ENCODE assay signal across 18 mouse cellular contexts in the genomic region with DNA sequence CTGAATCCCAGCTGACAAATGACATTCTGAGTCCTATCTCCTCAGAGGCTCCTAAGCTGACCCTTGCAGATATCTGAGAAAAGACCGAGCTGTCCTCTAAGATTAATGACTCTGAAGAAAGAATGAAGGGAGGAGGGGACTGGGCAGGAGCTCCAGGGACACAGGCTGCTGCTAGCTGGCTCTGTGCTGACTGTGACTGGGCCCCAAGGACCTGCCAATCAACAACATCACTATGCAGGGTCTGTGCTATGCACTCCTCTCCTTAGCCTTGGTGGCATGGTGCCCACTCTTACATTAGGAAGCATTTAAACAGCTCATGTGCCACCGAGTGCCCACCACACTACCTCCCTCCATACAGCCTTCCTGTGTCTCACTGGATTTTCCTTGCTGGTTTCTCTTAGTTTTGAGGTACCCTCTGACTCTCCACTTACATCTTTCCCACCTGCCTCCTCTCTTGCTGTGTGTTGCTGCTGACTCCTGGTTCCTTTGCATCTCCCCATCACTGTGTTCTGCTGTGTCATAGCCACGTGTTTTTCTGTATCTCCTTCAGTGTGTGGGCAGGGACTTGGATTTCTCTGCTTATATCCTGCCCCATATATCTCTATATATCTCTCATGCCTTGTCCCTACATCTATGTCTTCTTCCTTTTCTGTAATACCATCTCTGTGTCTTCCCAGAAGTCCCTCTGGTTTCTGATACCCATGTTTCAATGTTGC.
DNase-seq lines count a peak whose midpoint lies in the region; ATAC-seq and TF ChIP-seq lines count a peak whose summit lies in the region.
"Had no signal": no experiment of that assay in that cellular context is flagged by ENCODE, and none has a peak within 500 bp of the region (broad histone marks: within the 10 kb centered on the region; RNA-seq: fewer than 3 reads in every experiment).

No protein-coding gene starts in this region.

- DNase-seq in frontal cortex, postnatal 25 days (ENCODE audit: low spot score in 2 of 2), result no peak
- peak; percentile 11 for DNase-seq in midbrain, postnatal 0 days (ENCODE audit: low spot score)
- DNase-seq in hindbrain, embryonic 10.5 days (ENCODE audit: low spot score), result peak; percentile 23
- DNase-seq in neural tube, embryonic 11.5 days (ENCODE audit: low spot score), result peak; percentile 13
- no peak for DNase-seq in liver, embryonic 11.5 days (ENCODE audit: low spot score)
- no peak for DNase-seq in kidney, adult 9 months
- DNase-seq: cerebellum, adult 8-10 months; kidney, postnatal 14 days; layer of hippocampus, adult 9-11 months; liver; lung, adult 2 months; lung, postnatal 4 days; midbrain, embryonic 14.5 days; right cerebral cortex, postnatal 4 days; thymus, adult 2 months had no signal

- H3K27ac ChIP-seq in midbrain, postnatal 0 days (ENCODE audit: low read depth, low read length), result no peak overlapping the region
- no peak overlapping the region for H3K27ac ChIP-seq in midbrain, embryonic 16.5 days (ENCODE audit: low read length)
- peak overlapping the region; percentile 45 for H3K27ac ChIP-seq in hindbrain, embryonic 10.5 days
- H3K27ac ChIP-seq in neural tube, embryonic 11.5 days (ENCODE audit: low read depth, low read length), result no peak overlapping the region
- H3K27ac ChIP-seq in liver, embryonic 11.5 days (ENCODE audit: low read depth, low read length), result no peak overlapping the region

- H3K9ac ChIP-seq in midbrain, postnatal 0 days (replicated peaks; ENCODE audit: low read length, poor library complexity, severe bottlenecking), result no peak overlapping the region
- no peak overlapping the region for H3K9ac ChIP-seq in midbrain, embryonic 16.5 days (ENCODE audit: low read depth, low read length)
- H3K9ac ChIP-seq in neural tube, embryonic 11.5 days (ENCODE audit: low read length), result no peak overlapping the region
- no peak overlapping the region for H3K9ac ChIP-seq in liver, embryonic 11.5 days (ENCODE audit: low read depth, low read length)

- no peak for TF ChIP-seq CTCF in midbrain, postnatal 0 days (IDR thresholded peaks at IDR 0.05)

- 60% methylated on average over 3 of the region's 3 CpGs for WGBS in midbrain, postnatal 0 days
- 57% methylated on average over 3 of the region's 3 CpGs for WGBS in midbrain, embryonic 16.5 days
- 54% methylated on average over 3 of the region's 3 CpGs for WGBS in hindbrain, embryonic 10.5 days
- 51% methylated on average over 3 of the region's 3 CpGs for WGBS in neural tube, embryonic 11.5 days
- 30% methylated on average over 3 of the region's 3 CpGs for WGBS in liver, embryonic 11.5 days

- H3K4me3 ChIP-seq in midbrain, postnatal 0 days (ENCODE audit: low read depth, low read length), result no peak overlapping the region
- H3K4me3 ChIP-seq in midbrain, embryonic 16.5 days (ENCODE audit: low read depth, low read length), result no peak overlapping the region
- H3K4me3 ChIP-seq in hindbrain, embryonic 10.5 days, result no peak overlapping the region
- no peak overlapping the region for H3K4me3 ChIP-seq in neural tube, embryonic 11.5 days (ENCODE audit: low read depth, low read length)
- no peak overlapping the region for H3K4me3 ChIP-seq in liver, embryonic 11.5 days (ENCODE audit: low read depth, low read length)

- H3K9me3 ChIP-seq in midbrain, postnatal 0 days (ENCODE audit: low read length), result no peaks in the 10 kb centered on the region
- H3K9me3 ChIP-seq in midbrain, embryonic 16.5 days (replicated peaks; ENCODE audit: control insufficient read depth, low read length, poor library complexity, severe bottlenecking), result no peaks in the 10 kb centered on the region
- no peaks in the 10 kb centered on the region for H3K9me3 ChIP-seq in hindbrain, embryonic 10.5 days
- no peaks in the 10 kb centered on the region for H3K9me3 ChIP-seq in neural tube, embryonic 11.5 days (ENCODE audit: control insufficient read depth, low read length)
- no peaks in the 10 kb centered on the region for H3K9me3 ChIP-seq in liver, embryonic 11.5 days (ENCODE audit: control insufficient read depth, low read length)

- H3K4me1 ChIP-seq in midbrain, postnatal 0 days (ENCODE audit: insufficient read depth, low read length), result no peaks in the 10 kb centered on the region
- H3K4me1 ChIP-seq in midbrain, embryonic 16.5 days (ENCODE audit: control insufficient read depth, insufficient read depth, low read length), result no peaks in the 10 kb centered on the region
- H3K4me1 ChIP-seq in hindbrain, embryonic 10.5 days (replicated peaks), result peaks cover 14% of the 10 kb centered on the region
- H3K4me1 ChIP-seq in neural tube, embryonic 11.5 days (ENCODE audit: control insufficient read depth, insufficient read depth, low read length), result peaks cover 4% of the 10 kb centered on the region; the same call in 1 of the 2 replicates
- 0 out of 2 replicates have a peak, but pooled peaks cover 2% of the 10 kb centered on the region for H3K4me1 ChIP-seq in liver, embryonic 11.5 days (replicated peaks; ENCODE audit: control insufficient read depth, insufficient read depth, low read length)

- peak; percentile 82 for ATAC-seq in frontal cortex, adult (ENCODE audit: low TSS enrichment)
- ATAC-seq in midbrain, postnatal 0 days (ENCODE audit: low FRiP score), result no peak
- ATAC-seq in midbrain, embryonic 16.5 days, result no peak
- no peak for ATAC-seq in neural tube, embryonic 11.5 days (ENCODE audit: insufficient read depth, low FRiP score, low TSS enrichment)
- ATAC-seq in liver, embryonic 11.5 days (replicated peaks; ENCODE audit: low FRiP score), result no peak
- ATAC-seq: intestine, postnatal 0 days had no signal

- no peak overlapping the region for H3K4me2 ChIP-seq in midbrain, postnatal 0 days (ENCODE audit: low read depth, low read length, poor library complexity, severe bottlenecking)
- H3K4me2 ChIP-seq in midbrain, embryonic 16.5 days (ENCODE audit: low read length), result no peak overlapping the region
- H3K4me2 ChIP-seq in neural tube, embryonic 11.5 days (ENCODE audit: low read depth), result no peak overlapping the region
- no peak overlapping the region for H3K4me2 ChIP-seq in liver, embryonic 11.5 days

- no peaks in the 10 kb centered on the region for H3K36me3 ChIP-seq in midbrain, postnatal 0 days (ENCODE audit: insufficient read depth, low read length)
- no peaks in the 10 kb centered on the region for H3K36me3 ChIP-seq in midbrain, embryonic 16.5 days (ENCODE audit: control insufficient read depth, insufficient read depth, low read length)
- no peaks in the 10 kb centered on the region for H3K36me3 ChIP-seq in hindbrain, embryonic 10.5 days
- no peaks in the 10 kb centered on the region for H3K36me3 ChIP-seq in neural tube, embryonic 11.5 days (ENCODE audit: control insufficient read depth, insufficient read depth, low read length)
- no peaks in the 10 kb centered on the region for H3K36me3 ChIP-seq in liver, embryonic 11.5 days (ENCODE audit: control insufficient read depth, insufficient read depth, low read length)

- no peaks in the 10 kb centered on the region for H3K27me3 ChIP-seq in midbrain, postnatal 0 days (ENCODE audit: insufficient read depth, low read length)
- H3K27me3 ChIP-seq in midbrain, embryonic 16.5 days (ENCODE audit: control insufficient read depth, insufficient read depth, low read depth, low read length), result no peaks in the 10 kb centered on the region
- no peaks in the 10 kb centered on the region for H3K27me3 ChIP-seq in hindbrain, embryonic 10.5 days (ENCODE audit: insufficient read depth, poor library complexity, severe bottlenecking)
- H3K27me3 ChIP-seq in neural tube, embryonic 11.5 days (ENCODE audit: control insufficient read depth, insufficient read depth, low read length), result no peaks in the 10 kb centered on the region
- no peaks in the 10 kb centered on the region for H3K27me3 ChIP-seq in liver, embryonic 11.5 days (replicated peaks; ENCODE audit: control insufficient read depth, insufficient read depth, low read length)

Comparison
In these comparisons a context has a peak if more than half of its experiments do, and no peak if none do; other contexts are left out.
1. DNase-seq: peak in midbrain, postnatal 0 days (single experiment), hindbrain, embryonic 10.5 days (single experiment) and neural tube, embryonic 11.5 days (single experiment); none in frontal cortex, postnatal 25 days (0 of 2), liver, embryonic 11.5 days (single experiment) and kidney, adult 9 months (single experiment).